Mouse (Mus musculus) CH12.LX (cell line): ENCODE results near the gene Akt2.

Experiments
- CTCF ChIP-seq, 2 experiments: IDR thresholded peaks in 1 of 2; conservative IDR thresholded peaks in 1 of 2; 2 replicates each; pipeline ENCODE4 v1.5.1; 2011 to 2012; ENCODE audit warnings: low read depth in 2 of 2, low read length in 2 of 2, improper control_type of control experiment in 1 of 2, inconsistent platforms in 1 of 2, mild to moderate bottlenecking in 1 of 2, moderate library complexity in 1 of 2
- EP300 ChIP-seq: IDR thresholded peaks from 2 replicates; pipeline ENCODE4 v1.6.1; 2011; ENCODE audit warnings: low read length, improper control_type of control experiment
- MYC ChIP-seq: IDR thresholded peaks from 2 replicates; pipeline ENCODE4 v1.6.1; 2011; ENCODE audit warnings: low read depth, mild to moderate bottlenecking, improper control_type of control experiment, low read length
- POLR2A ChIP-seq: IDR thresholded peaks from 2 replicates; pipeline ENCODE4 v1.6.1; 2011; ENCODE audit warnings: low read depth, mild to moderate bottlenecking, improper control_type of control experiment, low read length
- SIN3A ChIP-seq: IDR thresholded peaks from 2 replicates; pipeline ENCODE4 v1.6.1; 2012; ENCODE audit warnings: low read length, improper control_type of control experiment, inconsistent platforms

GRCm38 (mm10) chr7:27628190-27628589 lies 36.8 kb downstream of the Akt2 start:
- TF ChIP-seq POLR2A = no peak
- TF ChIP-seq EP300 = no peak
- TF ChIP-seq MYC = no peak
- no peak for TF ChIP-seq CTCF (conservative IDR thresholded peaks at IDR 0.05 in 1 of 2, IDR thresholded peaks at IDR 0.05 in 1 of 2; ENCODE audit: low read depth in 2 of 2, low read length in 2 of 2)
- TF ChIP-seq SIN3A = no peak
